In the genomic region with DNA sequence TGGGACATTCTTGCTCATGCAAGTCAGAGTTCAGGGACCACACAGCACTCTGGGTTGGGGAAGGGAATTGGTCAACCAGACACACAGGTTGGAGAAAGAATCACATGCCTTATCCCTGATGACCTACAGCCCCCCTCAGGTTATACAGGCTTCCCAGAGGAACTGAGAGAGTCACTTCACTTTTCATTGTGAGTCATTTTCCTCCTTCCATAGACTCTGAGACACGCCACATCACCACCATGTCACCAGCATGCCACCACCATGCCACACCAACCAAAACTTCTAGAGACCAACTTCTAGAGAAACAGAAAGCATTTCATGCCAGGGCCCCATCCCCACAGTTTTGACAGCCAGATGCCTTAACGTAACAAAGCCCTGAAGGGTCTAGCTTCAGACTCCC, we compare ENCODE assay signal across 35 mouse cellular contexts. TPM values are rescaled to one million over a fixed set of nuclear protein-coding genes. Genes with fewer than 3 reads are reported as not detected.
A peak's percentile ranks its signal among the peaks of the same experiment; 100 is the strongest.
DNase-seq lines count a peak whose midpoint lies in the region; ATAC-seq lines count a peak whose summit lies in the region.
"Had no signal": no experiment of that assay in that cellular context is flagged by ENCODE, and none has a peak within 500 bp of the region (broad histone marks: within the 10 kb centered on the region; RNA-seq: fewer than 3 reads in every experiment).

No protein-coding gene starts in this region.

- H3K79me2 ChIP-seq in macrophage (ENCODE audit: inconsistent target): peaks cover 15% of the 10 kb centered on the region; the same call in 1 of the 2 replicates

- H3K36me3 ChIP-seq in liver, embryonic 11.5 days (ENCODE audit: control insufficient read depth, insufficient read depth, low read length): no peaks in the 10 kb centered on the region
- H3K36me3 ChIP-seq in liver, embryonic 12.5 days: no peaks in the 10 kb centered on the region
- H3K36me3 ChIP-seq in macrophage (ENCODE audit: inconsistent target): peaks cover 27% of the 10 kb centered on the region; the same call in 1 of the 2 replicates
- H3K36me3 ChIP-seq: embryonic facial prominence, embryonic 10.5 days; forebrain, embryonic 10.5 days; heart, embryonic 15.5 days; hindbrain, embryonic 13.5 days; limb, embryonic 12.5 days; midbrain, embryonic 10.5 days; neural tube, embryonic 15.5 days; stomach, embryonic 15.5 days had no signal

- peaks cover 24% of the 10 kb centered on the region for H3K4me1 ChIP-seq in liver, embryonic 11.5 days (replicated peaks; ENCODE audit: control insufficient read depth, insufficient read depth, low read length)
- H3K4me1 ChIP-seq in liver, embryonic 12.5 days: peaks cover 44% of the 10 kb centered on the region

- peak overlapping the region; percentile 30; the same call in 1 of the 2 replicates for H3K4me3 ChIP-seq in liver, embryonic 11.5 days (ENCODE audit: low read depth, low read length)
- 0 out of 2 replicates have a peak overlapping the region, but pooled peaks have one; percentile 29 for H3K4me3 ChIP-seq in liver, embryonic 12.5 days
- peak overlapping the region; percentile 59 for H3K4me3 ChIP-seq in macrophage (ENCODE audit: inconsistent target)
- H3K4me3 ChIP-seq: embryonic facial prominence, embryonic 10.5 days; forebrain, embryonic 10.5 days; heart, embryonic 15.5 days; hindbrain, embryonic 13.5 days; limb, embryonic 12.5 days; midbrain, embryonic 10.5 days; neural tube, embryonic 15.5 days; stomach, embryonic 15.5 days had no signal

- peak overlapping the region; percentile 42 for H3K4me2 ChIP-seq in liver, embryonic 11.5 days
- H3K4me2 ChIP-seq in liver, embryonic 12.5 days: peak overlapping the region; percentile 48; the same call in 1 of the 2 replicates
- H3K4me2 ChIP-seq: hindbrain, embryonic 13.5 days; limb, embryonic 12.5 days; neural tube, embryonic 15.5 days; stomach, embryonic 15.5 days had no signal

- H3K9me3 ChIP-seq in liver, embryonic 11.5 days (ENCODE audit: control insufficient read depth, low read length): no peaks in the 10 kb centered on the region
- no peaks in the 10 kb centered on the region for H3K9me3 ChIP-seq in liver, embryonic 12.5 days (replicated peaks)
- H3K9me3 ChIP-seq: embryonic facial prominence, embryonic 10.5 days; forebrain, embryonic 10.5 days; heart, embryonic 15.5 days; hindbrain, embryonic 13.5 days; limb, embryonic 12.5 days; midbrain, embryonic 10.5 days; neural tube, embryonic 15.5 days; stomach, embryonic 15.5 days had no signal

- WGBS in liver, embryonic 11.5 days: 88% methylated on average over 2 of the region's 2 CpGs
- WGBS in liver, embryonic 12.5 days (ENCODE audit: insufficient replicate concordance): 50% methylated on average over 2 of the region's 2 CpGs
- WGBS in macrophage (ENCODE audit: missing documents): 67% methylated on average over 2 of the region's 2 CpGs

- no peak for ATAC-seq in liver, embryonic 11.5 days (replicated peaks; ENCODE audit: low FRiP score)
- no peak for ATAC-seq in liver, embryonic 12.5 days
- ATAC-seq: forebrain, postnatal 0 days; inflammation-experienced regulatory T-cells, adult 6 months had no signal

- peaks cover 2% of the 10 kb centered on the region for H3K27me3 ChIP-seq in liver, embryonic 11.5 days (replicated peaks; ENCODE audit: control insufficient read depth, insufficient read depth, low read length)
- peaks cover 66% of the 10 kb centered on the region for H3K27me3 ChIP-seq in liver, embryonic 12.5 days (replicated peaks)

- no peak overlapping the region for H3K27ac ChIP-seq in liver, embryonic 11.5 days (ENCODE audit: low read depth, low read length)
- no peak overlapping the region for H3K27ac ChIP-seq in liver, embryonic 12.5 days
- H3K27ac ChIP-seq in macrophage: peak overlapping the region; percentile 87
- H3K27ac ChIP-seq: embryonic facial prominence, embryonic 10.5 days; forebrain, embryonic 10.5 days; heart, embryonic 15.5 days; hindbrain, embryonic 13.5 days; limb, embryonic 12.5 days; midbrain, embryonic 10.5 days; neural tube, embryonic 15.5 days had no signal

- H3K9ac ChIP-seq in liver, embryonic 11.5 days (ENCODE audit: low read depth, low read length): no peak overlapping the region
- H3K9ac ChIP-seq in liver, embryonic 12.5 days: no peak overlapping the region
- H3K9ac ChIP-seq: forebrain, postnatal 0 days; heart, embryonic 15.5 days; hindbrain, embryonic 13.5 days; limb, embryonic 12.5 days; neural tube, embryonic 15.5 days; stomach, embryonic 15.5 days had no signal

- DNase-seq in liver, embryonic 11.5 days (ENCODE audit: low spot score): no peak
- DNase-seq in liver: no peak
- peak; percentile 6 for DNase-seq in urinary bladder, adult 2 months (ENCODE audit: low spot score)
- DNase-seq in urinary bladder, postnatal 14 days (ENCODE audit: low spot score): no peak
- DNase-seq in kidney, adult 18-20 months: no peak
- DNase-seq in adrenal gland, adult 18-20 months (ENCODE audit: low spot score in 2 of 2): no peak
- DNase-seq: adrenal gland, postnatal 36 days; cerebellum, adult 11 months; cerebellum, postnatal 10 days; forebrain, postnatal 0 days; gastrocnemius, postnatal 25 days; heart, postnatal 36 days; kidney, adult 9 months; kidney, postnatal 25 days; lung, adult 2 months; lung, postnatal 14 days; right cerebral cortex, postnatal 14 days; thymus, adult 18-20 months had no signal

RNA-seq across cellular contexts. Expression of a gene that starts 1.4 kb away (rescaled TPM):
- polyA plus RNA-seq in liver, embryonic 11.5 days (2014; fragmentation: Nextera tagmentation; extraction: Ambion mirVana): 2.9 and 3.5 TPM in 2 replicates
- polyA plus RNA-seq in urinary bladder, adult 2 months (2012; rRNA removed): 2.6 and 3.0 TPM in 2 replicates
- polyA plus RNA-seq in liver, embryonic 12.5 days (2016; fragmentation: Nextera tagmentation; extraction: Ambion mirVana): 2.5 and 2.6 TPM in 2 replicates
- total RNA-seq in macrophage (2018; cell fraction: chromatin; rRNA removed): 100 to 1,000 TPM in 15 of 26 experiments, 10 to 100 TPM in 11; 17.9 to 154 (median 104) TPM
- 10 to 100 TPM; 10.9 to 22.0 (median 15.2) TPM for total RNA-seq in macrophage (2018; cell fraction: cytosol; rRNA removed)
- total RNA-seq in macrophage (2018; cell fraction: nucleus; rRNA removed): 10 to 100 TPM; 21.3 to 97.0 (median 53.3) TPM
- polyA plus RNA-seq in macrophage (2018): 9.8 to 23.1 TPM (median 22.2 TPM) in 3 replicates
- 1 to 10 TPM; 2.5 to 2.8 TPM for total RNA-seq in adrenal gland, adult 18-20 months (2021)
- polyA plus RNA-seq: C2C12 had no signal

RNA-seq across cellular contexts. Expression of a gene that starts 18.7 kb away (rescaled TPM):
- 32.3 and 33.0 TPM in 2 replicates for polyA plus RNA-seq in liver, embryonic 11.5 days (2014; fragmentation: Nextera tagmentation; extraction: Ambion mirVana)
- 35.9 and 38.5 TPM in 2 replicates for polyA plus RNA-seq in urinary bladder, adult 2 months (2012; rRNA removed)
- polyA plus RNA-seq in liver, embryonic 12.5 days (2016; fragmentation: Nextera tagmentation; extraction: Ambion mirVana): 23.1 TPM in 2 replicates
- 1 to 10 TPM in 19 of 26 experiments, under 1 TPM in 7; 0.61 to 6.5 (median 2.3) TPM for total RNA-seq in macrophage (2018; cell fraction: chromatin; rRNA removed)
- total RNA-seq in macrophage (2018; cell fraction: cytosol; rRNA removed): 10 to 100 TPM in 10 of 26 experiments, 1 to 10 TPM in 16; 5.9 to 13.4 (median 9.3) TPM
- 10 to 100 TPM in 5 of 26 experiments, 1 to 10 TPM in 21; 2.3 to 14.3 (median 5.9) TPM for total RNA-seq in macrophage (2018; cell fraction: nucleus; rRNA removed)
- 5.4 to 9.2 TPM (median 8.2 TPM) in 3 replicates for polyA plus RNA-seq in macrophage (2018)
- 10 to 100 TPM; 35.2 to 40.1 TPM for total RNA-seq in adrenal gland, adult 18-20 months (2021)

RNA-seq across cellular contexts. Expression of a gene that starts 23.1 kb away (rescaled TPM):
- polyA plus RNA-seq in liver, embryonic 11.5 days (2014; fragmentation: Nextera tagmentation; extraction: Ambion mirVana): 0.16 TPM in 1 of 2 replicates, not detected in the other
- 0.69 and 0.93 TPM in 2 replicates for polyA plus RNA-seq in urinary bladder, adult 2 months (2012; rRNA removed)
- polyA plus RNA-seq in liver, embryonic 12.5 days (2016; fragmentation: Nextera tagmentation; extraction: Ambion mirVana): 0.07 TPM in 1 of 2 replicates, not detected in the other
- under 1 TPM in 5 of 26 experiments, not detected in 21; 0.13 to 0.36 (median 0.25) TPM for total RNA-seq in macrophage (2018; cell fraction: chromatin; rRNA removed)
- under 1 TPM in 2 of 26 experiments, not detected in 24; 0.03 TPM for total RNA-seq in macrophage (2018; cell fraction: cytosol; rRNA removed)
- under 1 TPM in 2 of 26 experiments, not detected in 24; 0.10 to 0.18 TPM for total RNA-seq in macrophage (2018; cell fraction: nucleus; rRNA removed)
- not detected in 3 replicates for polyA plus RNA-seq in macrophage (2018)
- under 1 TPM; 0.06 to 0.40 TPM for total RNA-seq in adrenal gland, adult 18-20 months (2021)
- total RNA-seq: gastrocnemius, postnatal 25 days had no signal
- polyA plus RNA-seq: embryonic facial prominence, embryonic 10.5 days; forebrain, embryonic 10.5 days; hindbrain, embryonic 13.5 days; inflammation-experienced regulatory T-cells, adult 6 months; limb, embryonic 12.5 days; midbrain, embryonic 10.5 days; neural tube, embryonic 15.5 days had no signal

RNA-seq across cellular contexts. Expression of a gene that starts 35.6 kb away (rescaled TPM):
- polyA plus RNA-seq in liver, embryonic 11.5 days (2014; fragmentation: Nextera tagmentation; extraction: Ambion mirVana): 0.14 and 0.19 TPM in 2 replicates
- 19.3 and 23.1 TPM in 2 replicates for polyA plus RNA-seq in urinary bladder, adult 2 months (2012; rRNA removed)
- polyA plus RNA-seq in liver, embryonic 12.5 days (2016; fragmentation: Nextera tagmentation; extraction: Ambion mirVana): 0.36 and 0.39 TPM in 2 replicates
- total RNA-seq in macrophage (2018; cell fraction: chromatin; rRNA removed): 1 to 10 TPM in 17 of 26 experiments, under 1 TPM in 8, not detected in 1; 0.16 to 3.1 (median 1.5) TPM
- under 1 TPM; 0.05 to 0.29 (median 0.15) TPM for total RNA-seq in macrophage (2018; cell fraction: cytosol; rRNA removed)
- 1 to 10 TPM in 6 of 26 experiments, under 1 TPM in 18, not detected in 2; 0.12 to 1.7 (median 0.61) TPM for total RNA-seq in macrophage (2018; cell fraction: nucleus; rRNA removed)
- 0.11 to 0.33 TPM (median 0.20 TPM) in 3 replicates for polyA plus RNA-seq in macrophage (2018)
- total RNA-seq in adrenal gland, adult 18-20 months (2021): 1 to 10 TPM; 2.8 to 5.1 TPM

RNA-seq across cellular contexts. Expression of a gene that starts 45.7 kb away (rescaled TPM):
- polyA plus RNA-seq in liver, embryonic 11.5 days (2014; fragmentation: Nextera tagmentation; extraction: Ambion mirVana): not detected in 2 replicates
- polyA plus RNA-seq in urinary bladder, adult 2 months (2012; rRNA removed): 0.16 TPM in 1 of 2 replicates, not detected in the other
- polyA plus RNA-seq in liver, embryonic 12.5 days (2016; fragmentation: Nextera tagmentation; extraction: Ambion mirVana): not detected in 2 replicates
- total RNA-seq in macrophage (2018; cell fraction: chromatin; rRNA removed): not detected
- total RNA-seq in macrophage (2018; cell fraction: cytosol; rRNA removed): not detected
- total RNA-seq in macrophage (2018; cell fraction: nucleus; rRNA removed): not detected
- polyA plus RNA-seq in macrophage (2018): not detected in 3 replicates
- total RNA-seq in adrenal gland, adult 18-20 months (2021): not detected
- total RNA-seq: adrenal gland, postnatal 36 days; forebrain, postnatal 0 days; gastrocnemius, postnatal 25 days; heart, adult 8-10 months; heart, postnatal 36 days; layer of hippocampus, adult 8-10 months; layer of hippocampus, postnatal 36 days; left cerebral cortex, postnatal 10 days had no signal
- polyA plus RNA-seq: C2C12; cortical plate, adult 2 months; embryonic facial prominence, embryonic 10.5 days; forebrain, embryonic 10.5 days; forebrain, postnatal 0 days; heart, embryonic 15.5 days; hindbrain, embryonic 13.5 days; inflammation-experienced regulatory T-cells, adult 6 months; limb, embryonic 12.5 days; midbrain, embryonic 10.5 days; neural tube, embryonic 15.5 days had no signal
